Mouse (Mus musculus) liver, adult (tissue): Measurements from ENCODE around the gene Cct4.

Experiments used
- GATA4 ChIP-seq: IDR thresholded peaks from 2 replicates; pipeline ENCODE4 v1.6.1; 2014; ENCODE audit warnings: mild to moderate bottlenecking, low read length; ENCODE audit not compliant: insufficient replicate concordance

Gene Cct4

DNA sequence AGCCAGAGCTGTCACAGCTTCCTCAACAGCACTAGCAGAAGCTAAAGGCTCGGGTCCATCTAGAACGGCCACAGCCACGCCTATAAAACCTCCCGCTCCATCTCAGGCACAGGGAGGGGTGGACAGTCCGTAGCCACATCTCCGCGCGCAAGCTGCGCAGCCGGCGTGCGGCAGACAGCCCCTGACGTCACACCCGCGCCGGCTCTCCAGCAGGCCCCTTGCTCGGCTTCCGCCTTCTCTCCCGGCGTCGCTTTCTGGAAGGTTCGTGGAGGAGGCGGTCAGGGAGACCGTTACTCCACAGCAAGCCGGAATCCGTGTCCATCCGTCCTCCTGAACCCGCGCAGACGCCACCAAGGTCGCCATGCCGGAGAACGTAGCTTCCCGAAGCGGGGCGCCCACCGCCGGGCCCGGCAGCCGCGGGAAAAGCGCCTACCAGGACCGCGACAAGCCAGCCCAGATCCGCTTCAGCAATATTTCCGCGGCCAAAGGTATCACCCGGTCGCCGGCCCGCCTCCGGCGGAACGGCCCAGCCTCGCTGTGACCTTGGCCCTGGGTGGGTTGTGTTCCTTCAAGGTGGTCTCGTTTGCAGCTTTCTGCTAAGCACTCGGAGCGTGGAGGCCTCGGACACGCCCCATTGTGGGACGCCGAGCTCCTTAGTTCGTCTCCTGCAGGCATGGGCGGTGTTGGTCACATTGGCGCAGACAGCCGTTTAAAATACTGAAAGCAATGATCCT, at the start of gene Cct4:
Gene Cct4 (plus strand): TSS at position 127 of the 734 bp plus-strand sequence.
- TF ChIP-seq GATA4 = peak; percentile 61; the same call in 1 of the 2 replicates

DNA sequence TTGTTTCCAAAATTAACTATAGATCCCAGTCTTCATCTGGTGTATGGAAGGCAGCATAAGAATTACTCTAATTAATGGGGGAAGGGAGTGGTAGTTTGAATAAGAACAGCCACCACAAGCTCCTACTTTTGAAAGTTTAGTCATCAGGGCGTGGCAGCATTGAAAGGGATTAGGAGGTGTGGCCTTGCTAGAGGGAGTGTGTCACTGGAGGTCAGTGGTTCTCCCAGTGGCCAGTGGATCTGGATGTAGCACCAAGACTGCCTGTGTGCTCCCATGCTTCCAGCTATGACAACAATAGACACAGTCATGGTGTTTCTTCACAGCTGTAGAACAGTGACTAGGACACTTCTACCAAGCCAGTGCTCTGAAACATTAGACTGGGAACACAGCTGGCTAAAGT, 41.2 kb upstream of the Cct4 start:
- no peak for TF ChIP-seq GATA4

DNA sequence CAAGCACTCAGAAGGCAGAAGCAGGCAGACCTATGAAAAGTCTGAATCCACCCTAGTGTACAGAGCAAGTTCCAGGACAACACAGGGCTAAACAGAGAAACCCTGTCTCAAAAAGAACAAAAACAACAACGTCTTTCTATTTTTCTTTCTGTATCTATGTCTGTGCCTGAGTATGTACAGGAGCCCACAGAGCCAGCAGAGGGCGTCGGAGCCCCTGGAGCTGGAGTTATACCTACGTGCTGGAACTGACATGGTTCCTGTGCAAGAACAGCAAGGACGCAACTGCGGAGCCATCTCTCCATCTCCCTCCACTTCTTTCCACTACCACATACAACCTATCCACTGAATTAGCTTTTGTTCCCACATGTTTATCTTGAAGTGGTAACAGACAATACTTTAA, 40.2 kb upstream of the Cct4 start:
- no peak for TF ChIP-seq GATA4

DNA sequence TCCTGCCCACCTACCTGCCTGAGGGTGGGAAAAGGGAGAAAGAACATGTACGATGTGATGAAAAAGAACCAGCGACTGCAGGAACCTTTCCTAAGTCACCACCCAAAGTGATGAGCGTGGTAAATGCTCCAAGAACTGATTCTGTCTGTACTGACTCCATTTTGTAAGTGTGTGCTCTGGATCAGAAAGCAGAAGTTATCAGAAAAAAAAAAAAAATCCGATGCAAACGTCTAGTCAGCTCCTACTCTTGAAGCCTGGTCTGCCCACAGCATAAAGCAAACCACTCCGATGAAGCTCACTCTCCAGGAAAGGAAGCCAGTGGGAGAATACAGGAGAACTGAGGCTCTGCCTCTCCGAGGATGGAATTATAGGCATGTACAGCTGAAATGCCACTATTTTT, 37.7 kb upstream of the Cct4 start:
- no peak for TF ChIP-seq GATA4

DNA sequence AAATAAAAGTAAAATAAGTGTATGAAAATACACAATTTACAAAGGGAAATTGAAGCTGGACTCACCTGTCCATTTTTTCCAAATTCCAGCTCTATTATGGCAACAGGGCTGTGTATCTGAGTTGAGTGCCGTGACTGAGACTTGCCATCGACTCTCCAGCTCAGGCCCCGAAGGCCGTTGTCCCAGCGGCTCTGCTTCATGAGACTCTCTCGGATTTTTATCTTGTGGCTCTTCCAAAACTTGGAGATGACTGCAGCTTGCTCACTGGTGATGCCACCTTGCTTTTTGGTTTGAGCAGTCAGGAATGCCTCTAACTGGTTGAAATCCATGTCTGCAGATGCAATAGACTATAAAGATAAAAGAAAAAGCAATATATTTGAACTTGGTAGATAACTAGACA, 34.0 kb upstream of the Cct4 start:
- TF ChIP-seq GATA4 = no peak

DNA sequence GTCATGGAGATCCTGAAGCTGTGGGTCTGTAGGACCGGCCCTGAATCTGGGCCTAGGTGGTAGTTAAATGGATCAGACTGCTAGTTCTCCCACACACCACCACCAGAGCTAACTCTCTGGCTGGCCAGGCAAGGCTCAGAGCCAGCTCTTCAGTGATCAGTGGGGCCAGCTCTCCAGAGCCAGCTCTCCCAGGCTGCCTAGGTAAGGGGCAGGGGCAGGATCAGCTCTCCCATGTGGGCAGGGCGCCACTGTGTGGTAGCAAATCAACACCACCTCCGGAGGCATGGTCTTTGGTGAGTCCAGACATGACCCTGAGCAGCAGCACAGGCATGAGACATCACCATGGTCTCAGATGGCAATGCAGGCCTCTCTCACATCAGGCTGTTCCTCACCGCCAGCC, 33.5 kb upstream of the Cct4 start:
- no peak for TF ChIP-seq GATA4

DNA sequence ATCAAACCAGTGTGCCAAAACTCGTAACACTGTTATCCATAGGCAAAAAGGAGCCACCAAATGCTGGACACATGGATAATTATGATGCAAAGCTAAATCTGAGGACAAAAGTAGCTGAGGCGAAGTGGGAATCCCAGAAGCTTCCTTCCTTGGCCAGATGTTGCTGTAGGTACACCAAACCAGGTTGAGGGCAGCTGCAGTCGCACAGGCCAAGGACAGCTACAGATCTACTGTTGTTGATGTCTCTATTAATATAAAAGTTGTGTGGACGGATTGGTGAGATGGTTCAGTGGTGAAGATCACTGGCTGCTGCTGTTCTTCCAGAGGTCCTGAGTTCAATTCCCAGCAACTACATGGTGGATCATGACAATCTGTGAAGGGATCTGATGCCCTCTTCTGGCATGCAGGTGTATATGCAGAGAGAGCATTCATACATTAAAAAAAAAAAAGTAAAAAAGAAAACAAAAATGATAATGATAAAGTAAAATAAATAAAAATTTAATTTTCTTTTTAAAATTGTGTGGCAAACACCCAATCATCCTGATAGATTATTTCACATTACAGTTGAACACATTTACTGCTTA, 32.4 kb upstream of the Cct4 start:
- TF ChIP-seq GATA4 = no peak

DNA sequence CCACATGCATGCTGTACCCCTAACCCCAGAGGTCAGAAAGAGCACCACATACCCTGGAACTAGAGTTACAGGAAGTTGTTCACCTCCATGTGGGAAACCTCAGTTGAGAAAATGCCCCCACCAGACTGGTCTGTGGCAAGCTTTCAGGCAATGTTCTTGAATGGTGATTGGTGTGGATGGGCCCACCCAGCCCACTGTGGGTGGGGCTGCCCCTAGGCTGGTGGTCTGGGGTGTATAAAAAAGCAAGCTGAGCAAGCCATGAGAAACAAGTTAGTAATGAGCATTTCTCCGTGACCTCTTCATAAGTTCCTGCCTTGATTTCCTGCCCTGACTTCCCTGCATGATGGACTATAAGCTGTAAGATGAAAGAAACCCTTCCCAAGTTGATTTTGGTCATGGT, 28.2 kb upstream of the Cct4 start:
- TF ChIP-seq GATA4 = no peak

DNA sequence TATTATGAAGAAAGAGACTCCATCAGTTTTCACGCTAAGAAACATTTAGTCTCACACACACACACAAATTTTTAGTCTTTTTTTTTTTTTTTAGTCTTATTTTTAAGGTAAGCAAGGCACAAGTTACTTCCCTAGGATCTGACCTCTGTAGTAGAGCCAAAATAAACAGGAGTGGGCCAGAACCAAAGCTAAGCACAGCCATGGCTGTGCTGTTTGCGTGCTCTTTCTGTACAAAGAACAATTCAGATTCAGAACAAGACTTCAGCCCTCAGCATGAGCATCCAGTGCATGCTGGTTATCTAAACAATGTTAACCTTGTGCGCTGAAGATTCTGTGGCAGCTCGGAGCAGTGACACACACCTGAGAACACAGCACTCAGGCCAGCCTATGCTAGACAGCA, 25.9 kb upstream of the Cct4 start:
- TF ChIP-seq GATA4 = no peak

DNA sequence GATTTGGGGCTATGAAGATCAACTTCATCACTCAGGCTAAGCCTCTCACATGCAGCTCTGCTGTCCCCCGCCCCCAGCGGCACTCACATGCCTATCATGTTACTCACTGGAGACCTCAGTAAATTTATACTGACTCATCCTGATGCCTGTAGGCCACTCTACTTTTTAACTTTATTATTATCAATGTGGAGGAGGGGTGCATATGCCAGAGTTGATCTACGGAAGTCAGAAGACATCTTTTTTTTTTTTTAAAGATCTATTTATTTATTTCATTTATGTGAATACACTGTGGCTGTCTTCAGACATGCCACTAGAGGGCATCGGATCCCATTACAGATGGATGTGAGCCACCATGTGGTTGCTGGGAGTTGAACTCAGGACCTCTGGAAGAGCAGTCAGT, 24.8 kb upstream of the Cct4 start:
- TF ChIP-seq GATA4 = no peak

DNA sequence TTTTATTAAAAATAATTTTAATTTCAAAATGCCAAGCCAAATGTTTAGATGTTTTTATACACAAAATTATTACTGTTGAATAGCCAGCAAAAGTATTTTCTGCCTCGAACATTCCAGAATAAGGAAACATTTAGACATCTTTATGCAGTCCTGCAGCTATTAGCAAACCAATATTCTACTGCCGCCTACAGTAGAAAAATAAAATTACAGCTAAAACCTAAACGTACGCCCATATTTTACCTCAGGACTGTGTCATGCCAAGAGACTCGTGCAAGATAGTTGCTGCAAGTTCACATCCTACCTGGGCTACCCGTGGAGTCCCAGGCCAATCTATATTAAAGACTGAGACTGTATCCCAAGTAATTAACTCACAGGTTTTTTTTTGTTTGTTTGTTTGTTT, 20.8 kb upstream of the Cct4 start:
- TF ChIP-seq GATA4 = no peak

DNA sequence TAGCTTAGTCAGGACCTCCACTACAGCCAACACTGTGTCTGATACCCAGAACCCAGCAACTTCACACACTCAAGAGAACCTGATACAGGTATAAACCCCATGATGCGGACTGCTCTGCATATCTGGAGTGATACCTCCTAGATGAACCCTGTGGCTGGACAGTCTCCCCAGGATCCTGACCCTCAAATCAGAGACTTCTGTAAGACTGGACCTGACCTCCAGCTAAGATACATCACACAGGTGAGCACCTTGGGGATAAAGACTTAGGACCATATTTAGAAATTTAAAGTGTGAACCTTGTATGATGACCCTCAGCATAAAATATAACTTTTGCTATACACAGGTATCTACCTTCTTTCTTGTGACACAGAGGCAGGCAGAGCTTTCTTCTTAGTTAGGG, 19.8 kb upstream of the Cct4 start:
- TF ChIP-seq GATA4 = no peak

DNA sequence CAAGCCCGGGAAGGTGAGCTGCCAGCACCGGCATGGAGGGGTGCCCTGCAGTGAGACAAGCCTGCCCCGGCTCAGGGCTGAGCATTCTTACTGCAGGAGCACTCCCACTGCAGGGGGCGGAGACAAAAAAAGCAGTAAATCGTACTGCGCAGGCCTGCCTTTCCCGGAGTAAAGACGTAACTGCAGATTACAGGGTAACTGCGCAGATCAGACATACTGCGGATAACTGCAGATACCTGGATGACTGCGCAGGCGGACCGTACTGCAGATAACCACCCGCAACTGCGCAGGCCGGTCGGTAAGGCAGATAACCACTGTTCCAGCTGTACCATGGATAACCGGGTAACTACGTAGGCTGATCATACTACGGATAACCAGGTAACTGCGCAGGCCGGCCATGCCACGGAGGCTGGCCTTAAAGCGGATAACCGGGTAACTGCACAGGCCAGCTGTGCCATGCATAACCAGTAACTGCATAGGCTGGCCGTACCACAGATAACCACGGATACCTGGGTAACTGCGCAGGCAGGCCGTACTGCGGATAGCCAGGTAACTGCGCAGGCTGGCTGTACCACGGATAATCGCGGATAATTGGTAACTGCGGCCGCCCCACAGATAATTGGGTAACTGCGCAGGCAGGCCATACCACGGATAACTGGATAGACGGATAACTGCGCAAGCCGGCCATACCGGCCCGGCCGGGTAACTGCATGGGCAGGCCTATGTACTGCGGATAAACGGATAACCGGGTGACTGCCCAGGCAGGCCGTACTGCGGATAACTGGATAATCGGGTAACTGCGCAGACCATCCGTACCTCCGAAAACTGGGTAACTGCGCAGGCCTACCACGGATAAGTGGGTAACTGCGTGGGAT, 18.2 kb upstream of the Cct4 start, which contains the start of gene Zrsr1:
Gene Zrsr1 (plus strand): TSS at position 171 of the 875 bp plus-strand sequence.
- no peak; the same call in 1 of the 2 replicates for TF ChIP-seq GATA4

DNA sequence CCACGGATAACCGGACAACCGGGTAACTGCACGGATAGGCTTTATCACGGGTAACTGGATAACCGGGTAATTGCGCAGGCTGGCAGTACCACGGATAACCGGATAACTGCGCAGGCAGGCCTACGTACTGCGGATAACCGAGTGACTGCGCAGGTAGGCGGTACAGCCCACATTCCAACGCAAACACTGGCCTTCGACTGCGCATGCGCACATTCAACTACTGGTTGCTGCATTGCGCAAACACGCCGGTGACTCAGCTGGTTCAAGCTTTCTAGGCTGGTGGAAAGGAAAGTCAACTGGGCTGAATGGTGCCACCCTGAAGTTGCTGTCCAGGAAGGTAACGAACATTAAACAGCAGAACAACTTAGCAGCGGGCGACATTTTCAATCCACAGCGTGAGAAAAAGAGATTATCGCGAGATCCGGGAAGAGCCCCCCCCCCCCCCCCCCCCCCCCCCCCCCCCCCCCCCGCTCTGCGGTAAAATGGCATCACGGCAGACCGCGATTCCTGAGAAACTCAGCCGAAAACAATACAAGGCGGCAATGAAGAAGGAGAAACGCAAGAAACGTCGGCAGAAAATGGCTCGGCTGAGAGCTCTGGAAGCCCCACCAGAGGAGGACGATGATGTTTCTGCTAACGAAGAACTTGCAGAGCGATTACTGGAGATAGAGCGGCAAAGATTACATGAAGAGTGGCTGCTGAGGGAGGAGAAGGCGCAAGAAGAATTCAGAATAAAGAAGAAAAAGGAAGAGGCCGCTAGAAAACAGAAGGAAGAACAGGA, 17.4 kb upstream of the Cct4 start:
- TF ChIP-seq GATA4 = no peak

DNA sequence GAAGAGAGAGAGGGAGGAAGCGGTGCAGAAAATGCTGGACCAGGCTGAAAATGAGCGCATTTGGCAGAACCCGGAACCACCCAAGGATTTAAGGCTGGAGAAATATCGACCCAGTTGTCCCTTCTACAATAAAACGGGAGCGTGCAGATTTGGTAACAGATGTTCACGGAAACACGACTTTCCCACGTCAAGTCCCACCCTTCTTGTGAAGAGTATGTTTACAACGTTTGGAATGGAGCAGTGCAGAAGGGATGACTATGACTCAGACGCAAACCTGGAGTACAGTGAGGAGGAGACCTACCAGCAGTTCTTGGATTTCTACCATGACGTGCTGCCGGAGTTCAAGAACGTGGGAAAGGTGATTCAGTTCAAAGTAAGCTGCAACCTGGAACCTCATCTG, 16.7 kb upstream of the Cct4 start:
- no peak for TF ChIP-seq GATA4
